Mouse (Mus musculus) midbrain, embryonic 11.5 days (tissue): ENCODE measurements around the gene Psmb5. TPM values are rescaled to one million over a fixed set of nuclear protein-coding genes. Genes with fewer than 3 reads are reported as not detected.

Source experiments
- ATAC-seq: fragments of 200-750 bp; cut with Nextera tagmentation; 2 replicates; pipeline ENCODE4 v1.8.0; 2017; ENCODE audit warnings: moderate TSS enrichment, moderate library complexity; ENCODE audit not compliant: low FRiP score
- DNase-seq: peaks from one replicate; pipeline ENCODE4 v3.0.0; 2015; ENCODE audit warnings: low spot score; ENCODE audit errors: missing footprints
- H3K27ac ChIP-seq: fragments of 300-500 bp; sonication (generic); 2 replicates; pipeline ENCODE4 v1.5.1; 2014; ENCODE audit warnings: low read depth, low read length
- H3K27me3 ChIP-seq: fragments of 300-500 bp; sonication (generic); 2 replicates; pipeline ENCODE4 v1.6.1; 2014; ENCODE audit warnings: mild to moderate bottlenecking, low read length, moderate library complexity, mixed read lengths; ENCODE audit not compliant: control insufficient read depth, insufficient read depth
- H3K36me3 ChIP-seq: fragments of 300-500 bp; sonication (generic); 2 replicates; pipeline ENCODE4 v1.6.1; 2014; ENCODE audit warnings: mild to moderate bottlenecking, low read length, moderate library complexity, mixed read lengths; ENCODE audit not compliant: control insufficient read depth, insufficient read depth
- H3K4me1 ChIP-seq: fragments of 300-500 bp; sonication (generic); 2 replicates; pipeline ENCODE4 v1.6.1; 2014; ENCODE audit warnings: low read length; ENCODE audit not compliant: control insufficient read depth, insufficient read depth
- H3K4me2 ChIP-seq: fragments of 300-500 bp; sonication (generic); 2 replicates; pipeline ENCODE4 v1.6.1; 2014; ENCODE audit warnings: mild to moderate bottlenecking, moderate library complexity
- H3K4me3 ChIP-seq: fragments of 300-500 bp; sonication (generic); 2 replicates; pipeline ENCODE4 v1.5.1; 2014; ENCODE audit warnings: low read depth, low read length
- H3K9ac ChIP-seq: fragments of 300-500 bp; sonication (generic); 2 replicates; pipeline ENCODE4 v1.6.1; 2014; ENCODE audit warnings: low read length
- H3K9me3 ChIP-seq: fragments of 300-500 bp; sonication (generic); 2 replicates; pipeline ENCODE4 v1.6.1; 2016; ENCODE audit warnings: low read length; ENCODE audit not compliant: control insufficient read depth
- WGBS: fragments of 180-500 bp; shearing (Covaris S2); extraction: QIAGEN DNeasy Blood & Tissue Kit; methylation state at CpG from one replicate; pipeline ENCODE4 v1.1.7; 2014; 5-methylcytosine and 5-hydroxymethylcytosine counted together
- polyA plus RNA-seq: library from polyadenylated mRNA; unstranded; fragments of >200 nt; fragmentation: Nextera tagmentation; extraction: Ambion mirVana; gene quantifications from 2 replicates; pipeline ENCODE4 v1.2.1, GENCODE M21; 2014

Gene Psmb5
- polyA plus RNA-seq, 1 experiment from 2014 or later, result 453 TPM

DNA sequence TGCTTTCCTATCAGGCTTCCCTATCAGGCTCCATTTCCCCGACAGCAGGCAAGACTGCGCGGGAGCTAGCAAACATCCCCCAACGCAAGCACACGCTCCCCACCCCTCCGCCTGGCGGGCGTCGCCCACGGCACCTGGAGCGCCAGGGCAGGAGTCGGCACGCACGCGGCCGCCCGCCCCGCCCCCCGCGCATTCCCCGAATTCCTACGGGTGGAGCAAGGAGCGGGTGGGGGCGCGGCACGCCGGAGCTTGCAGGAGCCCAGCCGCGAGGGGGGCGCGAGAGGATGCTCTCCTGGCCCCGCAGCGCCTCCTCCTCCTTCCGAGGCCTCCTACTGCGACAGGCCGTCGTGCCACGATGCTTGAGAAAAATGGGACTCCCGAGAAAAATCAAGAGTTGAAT is 42.2 kb downstream of the Psmb5 start:
- peaks cover 42% of the 10 kb centered on the region for H3K4me1 ChIP-seq
- peak overlapping the region; percentile 91 for H3K4me3 ChIP-seq
- DNase-seq, result peak; percentile 96
- H3K4me2 ChIP-seq, result peak overlapping the region; percentile 81
- 0 out of 2 replicates have a peak, but pooled peaks have one; percentile 3 for ATAC-seq
- H3K27ac ChIP-seq, result peak overlapping the region; percentile 44; the same call in 1 of the 2 replicates
- H3K27me3 ChIP-seq, result no peaks in the 10 kb centered on the region
- H3K36me3 ChIP-seq, result peaks cover 6% of the 10 kb centered on the region; the same call in 1 of the 2 replicates
- no peaks in the 10 kb centered on the region for H3K9me3 ChIP-seq
- under 1% methylated on average over 39 of the region's 39 CpGs for WGBS
- peak overlapping the region; percentile 94 for H3K9ac ChIP-seq

DNA sequence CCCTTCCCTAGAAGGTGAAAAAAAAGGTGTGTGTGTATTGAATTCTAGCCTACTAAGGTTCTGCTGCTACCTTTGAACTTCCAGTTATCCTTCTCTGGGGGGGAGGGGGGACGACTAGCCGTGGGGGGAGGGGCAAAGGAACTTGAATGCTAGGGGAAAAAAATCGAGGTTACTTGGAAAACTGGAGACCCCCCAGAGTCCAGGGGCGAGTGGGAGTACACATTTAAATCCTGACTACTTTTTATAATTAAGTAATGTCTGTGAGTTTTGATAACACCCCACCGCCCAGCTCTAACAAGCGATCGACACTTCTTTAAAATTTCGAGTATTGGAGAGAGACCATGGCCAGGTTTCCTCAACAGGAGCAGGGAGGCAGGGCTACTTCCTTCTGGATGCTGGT is 42.8 kb downstream of the Psmb5 start:
- Histone ChIP-seq H3K4me2 (peak overlapping the region; percentile 81), H3K27ac (no peak overlapping the region), H3K36me3 (peaks cover 6% of the 10 kb centered on the region; the same call in 1 of the 2 replicates), H3K9ac (peak overlapping the region; percentile 94), H3K27me3 (no peaks in the 10 kb centered on the region), H3K4me1 (peaks cover 45% of the 10 kb centered on the region), H3K9me3 (no peaks in the 10 kb centered on the region), H3K4me3 (peak overlapping the region; percentile 91)
- 1% methylated on average over 8 of the region's 8 CpGs for WGBS
- ATAC-seq (no peak), DNase-seq (no peak)

DNA sequence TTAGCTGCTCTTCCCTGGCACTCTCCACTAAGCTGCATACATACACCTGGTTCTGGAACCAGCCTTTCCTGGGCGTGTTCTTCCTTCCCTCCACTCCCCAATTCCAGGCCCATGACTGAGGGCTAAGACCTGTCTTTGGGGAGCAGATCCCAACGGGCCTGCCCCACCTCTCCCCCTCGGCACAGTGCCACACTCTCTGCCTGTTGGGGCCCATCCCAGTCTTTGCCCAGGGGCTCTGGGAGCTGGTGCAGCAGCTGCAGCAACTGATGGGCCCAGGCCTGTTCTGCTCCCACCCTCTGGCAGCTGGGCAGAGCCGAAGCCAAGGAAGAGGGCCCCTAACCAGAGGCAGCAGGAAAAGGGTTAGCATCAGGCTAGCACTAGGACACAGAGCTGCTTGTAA is 43.6 kb downstream of the Psmb5 start:
- 8% methylated on average over 4 of the region's 4 CpGs for WGBS
- peaks cover 6% of the 10 kb centered on the region; the same call in 1 of the 2 replicates for H3K36me3 ChIP-seq
- peak overlapping the region; percentile 94 for H3K9ac ChIP-seq
- peak overlapping the region; percentile 81 for H3K4me2 ChIP-seq
- peaks cover 53% of the 10 kb centered on the region for H3K4me1 ChIP-seq
- H3K4me3 ChIP-seq, result peak overlapping the region; percentile 91
- peak; percentile 93 for DNase-seq
- no peak for ATAC-seq
- H3K27me3 ChIP-seq, result no peaks in the 10 kb centered on the region
- peak overlapping the region; percentile 25; the same call in 1 of the 2 replicates for H3K27ac ChIP-seq
- no peaks in the 10 kb centered on the region for H3K9me3 ChIP-seq

DNA sequence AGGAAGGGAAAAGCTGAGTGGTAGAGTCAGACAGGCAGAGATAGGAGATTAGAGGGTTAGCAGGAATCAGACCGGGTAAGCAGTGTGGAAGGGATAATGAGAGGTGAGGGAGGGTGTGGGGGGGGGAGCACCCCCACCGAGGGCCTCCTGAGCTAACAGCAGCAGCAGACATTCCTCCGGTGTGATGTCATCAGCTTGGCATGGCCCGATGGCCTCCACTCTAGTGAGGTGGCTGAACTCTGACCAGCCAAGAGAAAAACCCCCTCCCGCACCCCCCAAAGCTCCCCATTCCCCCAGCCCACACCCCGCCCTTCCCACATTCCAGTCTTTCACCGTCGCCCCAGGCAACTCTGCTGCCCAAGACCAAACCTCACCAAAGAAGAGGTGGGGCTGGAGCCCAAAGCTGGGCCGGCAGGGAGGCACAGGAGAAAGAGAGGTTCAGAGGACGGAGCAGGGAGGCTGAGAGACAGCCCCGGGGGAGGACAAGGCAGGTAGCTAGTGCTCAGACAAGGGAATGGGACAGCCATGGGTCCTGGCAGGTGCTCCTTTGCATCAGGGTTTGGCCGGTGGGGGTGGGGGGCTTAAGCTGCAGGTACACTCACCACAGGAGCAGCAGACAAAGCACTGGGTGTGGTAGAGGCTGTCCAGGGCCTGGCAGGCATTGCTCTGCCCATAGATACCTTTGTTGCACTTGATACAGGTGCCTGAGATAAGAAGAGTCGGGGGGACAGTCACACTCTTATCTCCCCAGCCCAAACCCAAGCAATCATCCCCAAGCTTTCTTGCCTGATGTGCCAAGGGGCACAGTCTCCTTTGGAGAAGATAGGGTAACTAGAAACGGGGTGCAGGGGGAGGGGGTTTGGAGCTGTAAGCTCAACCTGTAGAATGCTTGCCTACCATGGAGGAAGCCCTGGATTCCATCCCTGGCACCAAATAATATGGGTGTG is 44.8 kb downstream of the Psmb5 start:
- H3K9ac ChIP-seq, result peak overlapping the region; percentile 94
- H3K4me3 ChIP-seq, result peak overlapping the region; percentile 91
- H3K9me3 ChIP-seq, result no peaks in the 10 kb centered on the region
- H3K4me2 ChIP-seq, result peak overlapping the region; percentile 81
- DNase-seq (peak; percentile 95), ATAC-seq (peak; percentile 80)
- WGBS, result 2% methylated on average over 14 of the region's 14 CpGs
- peaks cover 51% of the 10 kb centered on the region for H3K4me1 ChIP-seq
- H3K36me3 ChIP-seq, result peaks cover 10% of the 10 kb centered on the region; the same call in 1 of the 2 replicates
- H3K27ac ChIP-seq, result peak overlapping the region; percentile 48; the same call in 1 of the 2 replicates
- no peaks in the 10 kb centered on the region for H3K27me3 ChIP-seq

DNA sequence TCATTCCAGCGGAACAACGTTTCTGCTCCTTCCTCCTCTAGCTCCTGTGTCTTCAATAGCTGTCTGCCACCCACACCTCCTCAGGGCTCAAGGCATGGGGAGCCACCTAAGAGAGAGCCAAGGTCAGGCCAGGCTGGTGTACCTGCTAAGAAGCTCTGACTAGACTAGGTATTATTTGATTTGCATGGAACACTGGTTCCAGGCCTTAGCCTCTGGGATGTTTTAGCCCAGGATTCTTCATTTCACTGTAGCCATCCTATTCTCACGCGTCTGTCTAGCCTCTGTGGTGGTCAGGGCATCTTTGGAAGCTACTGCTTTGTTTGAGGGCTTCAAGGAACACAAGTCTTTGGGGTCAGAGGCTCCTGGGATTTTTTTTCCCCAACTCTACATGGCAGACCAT is 45.7 kb downstream of the Psmb5 start:
- no peaks in the 10 kb centered on the region for H3K27me3 ChIP-seq
- 37% methylated on average over 4 of the region's 4 CpGs for WGBS
- peak overlapping the region; percentile 37; the same call in 1 of the 2 replicates for H3K9ac ChIP-seq
- no peaks in the 10 kb centered on the region for H3K9me3 ChIP-seq
- H3K4me1 ChIP-seq, result peaks cover 51% of the 10 kb centered on the region
- peak overlapping the region; percentile 11; the same call in 1 of the 2 replicates for H3K4me3 ChIP-seq
- ATAC-seq, result no peak
- peak overlapping the region; percentile 48; the same call in 1 of the 2 replicates for H3K27ac ChIP-seq
- H3K4me2 ChIP-seq, result peak overlapping the region; percentile 81
- DNase-seq, result peak; percentile 89
- H3K36me3 ChIP-seq, result peaks cover 14% of the 10 kb centered on the region; the same call in 1 of the 2 replicates

DNA sequence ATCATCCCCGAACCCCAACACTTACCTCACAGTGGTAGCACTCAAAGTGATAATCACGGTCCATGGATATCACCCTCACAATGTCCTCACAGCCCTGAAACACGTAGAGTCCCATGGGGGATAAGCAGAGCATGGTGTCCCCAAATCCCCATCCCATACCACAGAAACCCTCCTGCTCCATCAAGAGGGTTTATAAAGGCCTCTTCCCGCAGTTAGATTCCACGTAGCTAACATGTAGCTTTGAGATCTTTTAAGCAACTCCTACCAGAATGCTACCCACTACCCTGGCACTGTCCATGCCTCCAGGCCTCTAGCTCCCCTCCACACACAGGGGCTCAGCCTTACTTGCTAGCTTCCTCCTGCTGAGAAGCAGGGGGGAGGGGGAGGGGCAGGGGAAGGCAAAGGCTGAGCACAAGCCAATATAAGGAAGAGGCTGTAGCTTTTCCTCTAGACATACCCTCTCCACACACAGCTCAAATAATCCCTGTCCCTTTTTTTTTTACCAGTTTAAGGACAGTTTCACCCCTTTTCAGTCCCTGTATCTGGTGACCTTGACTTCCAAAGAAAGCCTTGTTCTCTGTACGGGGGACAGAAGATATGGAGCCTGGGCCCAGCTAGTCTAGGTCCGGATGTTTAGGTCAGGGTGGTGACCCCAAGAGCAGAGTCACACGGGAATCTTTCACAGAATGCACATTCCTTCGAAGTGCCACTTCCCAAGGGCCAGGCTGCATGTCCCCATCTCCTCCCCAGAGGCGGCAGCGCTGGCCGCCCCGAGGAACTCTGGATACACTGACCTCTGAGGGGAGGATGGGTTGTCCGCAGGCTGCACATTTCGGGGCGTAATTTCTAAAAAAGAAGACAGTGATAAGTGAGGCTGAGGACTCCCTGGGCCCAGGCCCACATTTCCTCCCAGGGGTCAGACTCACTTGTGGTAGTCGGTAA is 48.1 kb downstream of the Psmb5 start:
- 54% methylated on average over 17 of the region's 17 CpGs for WGBS
- ATAC-seq, result no peak

DNA sequence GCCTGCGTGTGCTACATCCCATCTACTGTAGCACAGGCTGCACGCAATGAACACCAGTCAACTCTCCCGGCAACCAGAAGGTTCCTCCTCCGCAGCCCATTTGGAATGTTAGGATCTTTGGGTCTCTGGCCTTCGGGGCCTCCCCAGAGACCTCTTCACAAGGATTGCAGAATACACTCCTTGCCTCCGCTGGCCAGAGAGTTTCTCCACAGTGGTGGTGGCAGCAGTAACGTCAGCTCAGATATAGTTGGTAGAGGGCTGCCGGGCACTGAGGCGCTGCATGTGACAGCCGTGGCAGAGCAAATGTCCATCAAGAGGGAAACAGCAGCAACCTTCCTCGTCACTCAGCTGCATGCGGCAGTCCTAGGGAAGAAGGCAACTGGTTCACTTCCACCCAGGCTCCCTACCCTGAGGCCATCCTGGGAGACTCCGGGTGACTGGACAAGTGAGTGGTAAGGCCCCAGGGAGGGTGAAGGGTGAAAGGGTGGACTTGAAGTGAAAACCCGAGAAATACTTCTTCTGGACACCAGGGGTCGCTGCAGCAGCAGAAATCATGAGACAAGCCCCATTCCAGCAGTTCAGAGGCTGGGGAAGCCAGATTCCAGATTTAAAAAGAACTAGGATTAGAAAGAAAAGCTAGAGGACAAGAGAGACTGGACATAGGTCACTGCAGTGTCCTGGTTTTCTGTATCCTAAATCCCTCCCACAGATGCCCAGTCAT is 49.0 kb downstream of the Psmb5 start:
- no peaks in the 10 kb centered on the region for H3K9me3 ChIP-seq
- ATAC-seq (no peak), DNase-seq (peak; percentile 97)
- H3K27me3 ChIP-seq, result no peaks in the 10 kb centered on the region
- H3K9ac ChIP-seq, result no peak overlapping the region
- H3K27ac ChIP-seq, result no peak overlapping the region
- WGBS, result 76% methylated on average over 15 of the region's 15 CpGs
- peaks cover 14% of the 10 kb centered on the region; the same call in 1 of the 2 replicates for H3K36me3 ChIP-seq
- H3K4me3 ChIP-seq, result no peak overlapping the region
- H3K4me1 ChIP-seq, result peaks cover 34% of the 10 kb centered on the region
- no peak overlapping the region for H3K4me2 ChIP-seq

More for the DNA sequence above, 48.1 kb downstream of the Psmb5 start:
- Histone ChIP-seq H3K4me2 (peak overlapping the region; percentile 6; the same call in 1 of the 2 replicates), H3K27ac (peak overlapping the region; percentile 32; the same call in 1 of the 2 replicates), H3K9ac (peak overlapping the region; percentile 28; the same call in 1 of the 2 replicates), H3K4me3 (no peak overlapping the region), H3K27me3 (no peaks in the 10 kb centered on the region), H3K9me3 (no peaks in the 10 kb centered on the region), H3K4me1 (peaks cover 42% of the 10 kb centered on the region), H3K36me3 (peaks cover 14% of the 10 kb centered on the region; the same call in 1 of the 2 replicates)
- DNase-seq, result peak; percentile 94
